Mouse (Mus musculus): ENCODE measurements around the gene Gm15091. TPM values are rescaled to one million over a fixed set of nuclear protein-coding genes. Genes with fewer than 3 reads are reported as not detected.
"Not testable (repeated sequence)": the region's sequence is repeated elsewhere in the genome, so short reads cannot be mapped to it uniquely, and the experiment has no call there.

Gm15091 gene
- polyA plus RNA-seq (2014; fragmentation: Nextera tagmentation; extraction: Ambion mirVana), result not detected in 2 replicates

GRCm38 (mm10) chrX:149941355-149941754, at the start of gene Gm15091:
Gene Gm15091, plus strand, starts transcription at chrX:149941655.
- ATAC-seq (ENCODE audit: low read depth); H3K27me3 ChIP-seq (ENCODE audit: control insufficient read depth, insufficient read depth, low read length); H3K4me2 ChIP-seq (ENCODE audit: low read depth, low read length); H3K4me3 ChIP-seq (ENCODE audit: low read depth, low read length); H3K36me3 ChIP-seq (ENCODE audit: control insufficient read depth, insufficient read depth, low read length); H3K27ac ChIP-seq (ENCODE audit: low read depth, low read length); H3K9me3 ChIP-seq (ENCODE audit: control insufficient read depth, low read length); H3K9ac ChIP-seq (replicated peaks; ENCODE audit: low read depth, low read length); H3K4me1 ChIP-seq (ENCODE audit: control insufficient read depth, insufficient read depth, low read length): not testable (repeated sequence)
- 75% methylated on average over 5 of the region's 6 CpGs for WGBS

Other genes with a start within 250 kb of the Gm15091 start
- gene Gm15097, start 157.2 kb upstream of the Gm15091 start, polyA plus RNA-seq (2014; fragmentation: Nextera tagmentation; extraction: Ambion mirVana), result not detected in 2 replicates

Measured in neural tube, embryonic 14.5 days (tissue).